Mouse (Mus musculus) intestine, postnatal 0 days (tissue): Measurements from ENCODE around the gene Prdm16. TPM values are rescaled to one million over a fixed set of nuclear protein-coding genes. Genes with fewer than 3 reads are reported as not detected.

Source experiments
- ATAC-seq: fragments of 200-750 bp; cut with Nextera tagmentation; 2 replicates; pipeline ENCODE4 v1.8.0; 2017; ENCODE audit warnings: mild to moderate bottlenecking, moderate TSS enrichment, moderate library complexity
- H3K27ac ChIP-seq: fragments of 300-500 bp; sonication (generic); 2 replicates; pipeline ENCODE4 v1.5.1; 2014; ENCODE audit warnings: mild to moderate bottlenecking, low read depth, low read length, moderate library complexity
- H3K27me3 ChIP-seq: fragments of 300-500 bp; sonication (generic); replicated peaks from 2 replicates; pipeline ENCODE4 v1.6.1; 2014; ENCODE audit warnings: low read length, mixed read lengths; ENCODE audit not compliant: control insufficient read depth, insufficient read depth
- H3K36me3 ChIP-seq: fragments of 300-500 bp; sonication (generic); 2 replicates; pipeline ENCODE4 v1.6.1; 2014; ENCODE audit warnings: mild to moderate bottlenecking, moderate library complexity; ENCODE audit not compliant: control insufficient read depth, insufficient read depth
- H3K4me1 ChIP-seq: fragments of 300-500 bp; sonication (generic); replicated peaks from 2 replicates; pipeline ENCODE4 v1.6.1; 2014; ENCODE audit warnings: antibody characterized with exemption, low read length, mixed read lengths; ENCODE audit not compliant: control insufficient read depth, insufficient read depth
- H3K4me2 ChIP-seq: fragments of 300-500 bp; sonication (generic); replicated peaks from 2 replicates; pipeline ENCODE4 v1.6.1; 2014; ENCODE audit warnings: low read depth, mild to moderate bottlenecking, moderate library complexity
- H3K4me3 ChIP-seq: fragments of 300-500 bp; sonication (generic); 2 replicates; pipeline ENCODE4 v1.5.1; 2014; ENCODE audit warnings: low read depth, low read length
- H3K9ac ChIP-seq: fragments of 300-500 bp; sonication (generic); 2 replicates; pipeline ENCODE4 v1.6.1; 2014; ENCODE audit warnings: mild to moderate bottlenecking, low read depth, low read length
- H3K9me3 ChIP-seq: fragments of 300-500 bp; sonication (generic); 2 replicates; pipeline ENCODE4 v1.6.1; 2016; ENCODE audit warnings: mixed run types; ENCODE audit not compliant: control insufficient read depth
- CTCF ChIP-seq: sonication (generic); IDR thresholded peaks from 2 replicates; pipeline ENCODE4 v1.5.1; 2016; ENCODE audit warnings: low read depth, mild to moderate bottlenecking, control low read depth, antibody characterized with exemption, moderate library complexity
- WGBS: fragments of 180-500 bp; shearing (Covaris S2); extraction: QIAGEN DNeasy Blood & Tissue Kit; methylation state at CpG from one replicate; pipeline ENCODE4 v1.1.7; 2014; 5-methylcytosine and 5-hydroxymethylcytosine counted together
- polyA plus RNA-seq: library from polyadenylated mRNA; unstranded; fragments of >200 nt; fragmentation: Nextera tagmentation; extraction: Ambion mirVana; gene quantifications from 2 replicates; pipeline ENCODE4 v1.2.1, GENCODE M21; 2015

Prdm16 gene
- polyA plus RNA-seq, 1 experiment from 2014 or later, result 9.0 TPM

- no peak for ATAC-seq
- Histone ChIP-seq H3K4me2 (no peak overlapping the region), H3K9ac (no peak overlapping the region), H3K27me3 (no peaks in the 10 kb centered on the region), H3K36me3 (no peaks in the 10 kb centered on the region), H3K9me3 (no peaks in the 10 kb centered on the region), H3K4me1 (no peaks in the 10 kb centered on the region), H3K27ac (no peak overlapping the region), H3K4me3 (no peak overlapping the region)
- TF ChIP-seq CTCF, result no peak
- 65% methylated on average over 17 of the region's 17 CpGs for WGBS
These were observed 211.4 kb downstream of the Prdm16 start for GRCm38 (mm10) chr4:154425284-154425683.

DNA sequence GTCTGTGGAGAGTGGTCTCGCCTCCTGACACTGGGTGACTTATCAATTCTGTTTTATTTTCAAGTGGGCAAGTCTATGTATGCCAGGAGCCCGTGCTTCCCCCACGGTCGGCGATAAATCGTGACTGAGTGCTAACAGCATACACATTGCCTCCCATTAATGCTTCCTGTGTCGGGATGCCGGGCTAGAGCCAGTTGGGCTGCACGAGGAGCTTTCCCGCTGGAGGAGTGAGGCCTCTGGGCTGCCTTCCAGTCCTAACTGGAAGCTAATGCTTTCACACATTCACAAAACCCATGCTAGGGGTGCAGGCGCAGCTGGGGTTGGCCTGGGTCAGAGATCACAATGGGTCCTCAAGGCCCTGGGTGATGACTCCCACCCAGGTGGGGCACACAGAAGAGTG, 212.0 kb downstream of the Prdm16 start:
- H3K9ac ChIP-seq, result no peak overlapping the region
- no peak overlapping the region for H3K27ac ChIP-seq
- no peaks in the 10 kb centered on the region for H3K27me3 ChIP-seq
- no peak for ATAC-seq
- H3K9me3 ChIP-seq, result no peaks in the 10 kb centered on the region
- TF ChIP-seq CTCF, result no peak
- WGBS, result 60% methylated on average over 11 of the region's 11 CpGs
- H3K4me3 ChIP-seq, result no peak overlapping the region
- no peaks in the 10 kb centered on the region for H3K36me3 ChIP-seq
- H3K4me2 ChIP-seq, result no peak overlapping the region
- no peaks in the 10 kb centered on the region for H3K4me1 ChIP-seq

- 31% methylated on average over 10 of the region's 10 CpGs for WGBS
- ATAC-seq, result no peak
- Histone ChIP-seq H3K27me3 (no peaks in the 10 kb centered on the region), H3K4me2 (no peak overlapping the region), H3K36me3 (no peaks in the 10 kb centered on the region), H3K4me3 (no peak overlapping the region), H3K27ac (no peak overlapping the region), H3K9ac (no peak overlapping the region), H3K9me3 (no peaks in the 10 kb centered on the region), H3K4me1 (no peaks in the 10 kb centered on the region)
- TF ChIP-seq CTCF, result no peak
These were observed 214.2 kb downstream of the Prdm16 start for GRCm38 (mm10) chr4:154422431-154422913.

DNA sequence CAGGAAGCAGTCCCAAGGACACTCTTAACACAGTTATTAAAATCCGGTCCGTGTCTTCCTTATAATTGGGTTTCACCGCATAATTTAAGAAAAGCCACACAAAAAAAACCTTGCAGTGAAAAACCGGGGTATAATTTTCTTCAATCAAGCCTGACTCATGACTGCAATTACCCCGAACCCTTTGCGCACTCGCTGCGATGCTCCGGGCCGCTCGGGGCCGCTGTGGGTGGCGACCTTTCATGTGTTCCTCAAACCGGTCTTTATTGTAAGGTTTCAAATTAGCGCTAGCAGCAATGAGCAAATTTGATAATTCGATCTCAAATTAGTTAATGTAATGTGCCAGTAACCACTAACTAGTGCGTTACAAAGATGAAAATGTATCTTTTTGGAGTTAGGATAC, 215.9 kb downstream of the Prdm16 start:
- Histone ChIP-seq H3K9ac (no peak overlapping the region), H3K4me1 (no peaks in the 10 kb centered on the region), H3K27ac (no peak overlapping the region), H3K4me3 (no peak overlapping the region), H3K4me2 (no peak overlapping the region), H3K9me3 (no peaks in the 10 kb centered on the region), H3K36me3 (no peaks in the 10 kb centered on the region), H3K27me3 (no peaks in the 10 kb centered on the region)
- TF ChIP-seq CTCF, result no peak
- WGBS, result 89% methylated on average over 17 of the region's 17 CpGs
- no peak for ATAC-seq

GRCm38 (mm10) chr4:154419766-154420165, 216.9 kb downstream of the Prdm16 start:
- H3K9ac ChIP-seq, result no peak overlapping the region
- no peaks in the 10 kb centered on the region for H3K27me3 ChIP-seq
- 64% methylated on average over 4 of the region's 4 CpGs for WGBS
- no peaks in the 10 kb centered on the region for H3K9me3 ChIP-seq
- TF ChIP-seq CTCF, result no peak
- ATAC-seq, result no peak
- H3K4me1 ChIP-seq, result no peaks in the 10 kb centered on the region
- H3K4me2 ChIP-seq, result no peak overlapping the region
- H3K4me3 ChIP-seq, result no peak overlapping the region
- no peak overlapping the region for H3K27ac ChIP-seq
- no peaks in the 10 kb centered on the region for H3K36me3 ChIP-seq

- Histone ChIP-seq H3K9ac (no peak overlapping the region), H3K4me2 (no peak overlapping the region), H3K27ac (peak overlapping the region; percentile 94), H3K27me3 (no peaks in the 10 kb centered on the region), H3K4me1 (no peaks in the 10 kb centered on the region), H3K4me3 (no peak overlapping the region), H3K9me3 (no peaks in the 10 kb centered on the region), H3K36me3 (no peaks in the 10 kb centered on the region)
- WGBS, result 13% methylated on average over 2 of the region's 2 CpGs
- TF ChIP-seq CTCF, result peak; percentile 78
- ATAC-seq, result peak; percentile 35
These were observed 217.7 kb downstream of the Prdm16 start for GRCm38 (mm10) chr4:154418993-154419392.

DNA sequence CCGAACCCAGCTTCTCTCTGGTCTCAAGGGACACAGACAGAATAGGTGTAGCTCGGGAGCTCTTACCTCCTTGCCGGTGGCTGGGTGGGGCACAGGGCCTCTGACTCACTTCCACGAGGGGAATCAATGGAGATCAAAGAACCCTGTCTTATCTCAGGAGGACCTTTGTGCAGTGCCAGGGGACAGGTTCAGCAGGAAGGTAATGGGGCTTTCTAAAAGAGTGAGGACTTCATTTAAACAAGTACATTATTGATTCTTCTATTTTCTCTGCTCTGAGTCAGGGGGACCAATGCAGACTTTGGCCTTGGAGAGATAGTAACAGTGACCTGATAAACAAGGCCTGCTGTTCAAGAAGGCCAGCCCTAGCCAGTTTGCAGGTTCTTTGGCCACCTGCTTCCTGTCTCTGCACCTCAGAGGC, 218.3 kb downstream of the Prdm16 start:
- H3K27ac ChIP-seq, result peak overlapping the region; percentile 94
- no peak for TF ChIP-seq CTCF
- H3K4me2 ChIP-seq, result peak overlapping the region; percentile 30; the same call in 1 of the 2 replicates
- H3K27me3 ChIP-seq, result no peaks in the 10 kb centered on the region
- peak; percentile 92 for ATAC-seq
- H3K9ac ChIP-seq, result no peak overlapping the region
- no peaks in the 10 kb centered on the region for H3K4me1 ChIP-seq
- no peaks in the 10 kb centered on the region for H3K9me3 ChIP-seq
- 36% methylated on average over 4 of the region's 4 CpGs for WGBS
- no peak overlapping the region for H3K4me3 ChIP-seq
- no peaks in the 10 kb centered on the region for H3K36me3 ChIP-seq
